Mouse (Mus musculus) midbrain, embryonic 12.5 days (tissue): ENCODE data around the gene Cables2. TPM values are rescaled to one million over a fixed set of nuclear protein-coding genes. Genes with fewer than 3 reads are reported as not detected.

Source experiments
- ATAC-seq: fragments of 200-750 bp; cut with Nextera tagmentation; 2 replicates; pipeline ENCODE4 v1.8.0; 2017; ENCODE audit warnings: low read depth, moderate TSS enrichment, moderate library complexity; ENCODE audit not compliant: low FRiP score
- H3K27ac ChIP-seq: fragments of 300-500 bp; sonication (generic); replicated peaks from 2 replicates; pipeline ENCODE4 v1.5.1; 2016; ENCODE audit warnings: mild to moderate bottlenecking
- H3K27me3 ChIP-seq: fragments of 300-500 bp; sonication (generic); 2 replicates; pipeline ENCODE4 v1.6.1; 2016; ENCODE audit warnings: mild to moderate bottlenecking
- H3K36me3 ChIP-seq: fragments of 300-500 bp; sonication (generic); 2 replicates; pipeline ENCODE4 v1.6.1; 2016
- H3K4me1 ChIP-seq: fragments of 300-500 bp; sonication (generic); 2 replicates; pipeline ENCODE4 v1.6.1; 2016
- H3K4me2 ChIP-seq: fragments of 300-500 bp; sonication (generic); replicated peaks from 2 replicates; pipeline ENCODE4 v1.6.1; 2016; ENCODE audit warnings: mild to moderate bottlenecking, moderate library complexity
- H3K4me3 ChIP-seq: fragments of 300-500 bp; sonication (generic); 2 replicates; pipeline ENCODE4 v1.5.1; 2016; ENCODE audit warnings: mild to moderate bottlenecking
- H3K9ac ChIP-seq: fragments of 300-500 bp; sonication (generic); replicated peaks from 2 replicates; pipeline ENCODE4 v1.6.1; 2016; ENCODE audit warnings: mild to moderate bottlenecking, moderate library complexity
- H3K9me3 ChIP-seq: fragments of 300-500 bp; sonication (generic); 2 replicates; pipeline ENCODE4 v1.6.1; 2016; ENCODE audit warnings: mild to moderate bottlenecking
- WGBS: fragments of 180-500 bp; shearing (Covaris S2); methylation state at CpG from one replicate; pipeline ENCODE4 v1.1.7; 2016; 5-methylcytosine and 5-hydroxymethylcytosine counted together
- polyA plus RNA-seq: library from polyadenylated mRNA; unstranded; fragments of >200 nt; fragmentation: Nextera tagmentation; extraction: Ambion mirVana; gene quantifications from 2 replicates; pipeline ENCODE4 v1.2.1, GENCODE M21; 2016

Gene Cables2
- polyA plus RNA-seq, 1 experiment from 2014 or later: 22.3 TPM

DNA sequence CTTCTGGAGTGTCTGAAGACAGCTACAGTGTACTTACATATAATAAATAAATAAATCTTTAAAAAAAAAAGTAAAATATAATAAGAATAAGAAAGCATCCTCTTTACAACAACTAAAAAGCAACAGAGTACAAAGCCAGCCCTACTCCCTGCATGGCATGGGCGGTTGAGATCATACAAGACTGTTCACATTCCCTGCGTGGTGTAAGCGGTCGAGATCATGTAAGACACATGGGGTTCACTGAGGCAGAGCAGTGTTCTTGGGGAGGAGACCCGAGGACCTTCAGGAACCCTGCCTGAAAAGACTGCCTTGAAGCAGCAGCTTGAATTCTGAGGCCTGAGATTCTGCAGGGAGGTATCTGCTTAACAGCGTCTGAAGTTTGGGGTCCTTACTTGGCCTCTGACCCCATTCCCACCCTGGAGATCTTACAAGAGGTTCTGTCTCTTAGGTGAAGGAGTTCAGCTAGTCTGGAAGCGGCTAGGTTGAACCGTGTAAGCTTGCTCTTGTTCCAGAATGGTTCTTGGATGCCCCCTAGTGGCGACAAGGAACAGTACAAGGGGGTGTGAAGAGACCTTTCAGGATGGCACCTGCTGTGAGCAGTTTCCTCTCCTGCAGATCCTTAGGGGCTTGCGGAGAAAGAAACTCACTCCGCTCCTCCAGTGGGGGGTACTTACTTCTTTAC lies 22.2 kb downstream of the Cables2 start:
- no peak overlapping the region for H3K27ac ChIP-seq
- ATAC-seq: peak; percentile 84
- H3K9ac ChIP-seq: no peak overlapping the region
- H3K36me3 ChIP-seq: no peaks in the 10 kb centered on the region
- 32% methylated on average over 11 of the region's 11 CpGs for WGBS
- no peak overlapping the region for H3K4me2 ChIP-seq
- H3K27me3 ChIP-seq: no peaks in the 10 kb centered on the region
- H3K4me1 ChIP-seq: peaks cover 3% of the 10 kb centered on the region
- no peak overlapping the region for H3K4me3 ChIP-seq
- H3K9me3 ChIP-seq: no peaks in the 10 kb centered on the region

DNA sequence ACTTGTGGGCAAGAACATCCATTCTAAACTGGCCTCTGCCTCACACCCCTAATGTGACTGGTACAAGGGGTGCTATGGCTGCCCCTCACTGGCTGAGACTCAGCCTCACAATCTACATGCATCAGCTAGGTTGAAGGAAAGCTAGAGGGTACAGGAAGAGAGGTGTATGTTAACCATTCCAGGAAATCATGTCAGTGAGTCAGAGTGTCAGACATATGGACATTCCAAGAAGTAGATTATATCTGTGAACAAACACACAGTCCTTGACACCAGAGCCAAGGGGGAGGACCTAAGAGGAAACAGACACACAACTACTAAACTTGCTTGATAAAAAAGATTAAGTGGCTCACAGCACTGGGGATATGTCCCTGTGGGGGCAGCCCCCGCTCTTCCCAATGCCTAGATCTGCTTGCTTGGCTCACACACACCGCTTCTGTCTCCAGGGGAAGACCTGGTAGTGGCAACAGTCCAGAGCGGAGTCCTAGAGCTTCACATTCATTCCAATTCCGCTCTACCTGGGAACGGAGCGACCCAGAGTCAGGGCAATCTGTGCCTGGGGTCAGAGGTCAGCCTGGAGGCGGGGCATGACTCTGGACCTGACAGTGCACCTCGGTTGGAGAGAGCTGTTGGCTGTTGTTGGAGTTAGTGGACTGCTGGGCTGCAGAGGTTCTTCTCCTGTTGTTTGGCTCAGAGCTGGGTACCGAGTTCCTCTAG lies 24.2 kb downstream of the Cables2 start:
- H3K9ac ChIP-seq: no peak overlapping the region
- H3K36me3 ChIP-seq: no peaks in the 10 kb centered on the region
- H3K4me3 ChIP-seq: no peak overlapping the region
- H3K9me3 ChIP-seq: no peaks in the 10 kb centered on the region
- H3K27ac ChIP-seq: no peak overlapping the region
- H3K4me1 ChIP-seq: no peaks in the 10 kb centered on the region; the same call in 1 of the 2 replicates
- 57% methylated on average over 9 of the region's 9 CpGs for WGBS
- no peaks in the 10 kb centered on the region for H3K27me3 ChIP-seq
- H3K4me2 ChIP-seq: no peak overlapping the region
- ATAC-seq: no peak

GRCm38 (mm10) chr2:180247916-180248315 lies 25.4 kb downstream of the Cables2 start:
- no peaks in the 10 kb centered on the region for H3K36me3 ChIP-seq
- no peaks in the 10 kb centered on the region for H3K9me3 ChIP-seq
- no peak overlapping the region for H3K4me3 ChIP-seq
- H3K9ac ChIP-seq: no peak overlapping the region
- no peak overlapping the region for H3K27ac ChIP-seq
- H3K4me1 ChIP-seq: no peaks in the 10 kb centered on the region; the same call in 1 of the 2 replicates
- ATAC-seq: no peak
- H3K4me2 ChIP-seq: no peak overlapping the region
- H3K27me3 ChIP-seq: no peaks in the 10 kb centered on the region
- WGBS: 87% methylated on average over 5 of the region's 5 CpGs

DNA sequence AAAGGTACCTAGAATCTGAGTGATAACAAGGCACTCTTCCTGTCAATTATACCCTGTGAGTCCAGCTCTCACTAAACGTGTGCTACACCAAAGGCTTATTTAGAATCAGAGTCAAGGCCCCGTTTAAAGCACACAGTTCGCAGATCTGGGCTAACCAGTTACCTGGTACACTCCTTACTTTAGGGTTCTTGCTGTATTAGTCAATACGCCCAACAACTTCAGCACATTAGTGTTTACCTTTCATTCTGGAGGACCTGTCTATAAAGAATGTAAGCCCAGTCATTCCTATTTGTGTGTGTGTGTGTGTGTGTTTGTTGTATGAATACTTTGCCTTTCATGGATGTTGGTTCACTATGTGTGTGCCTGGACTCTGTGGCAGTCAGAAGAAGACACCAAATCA lies 30.2 kb downstream of the Cables2 start:
- Histone ChIP-seq H3K27me3 (no peaks in the 10 kb centered on the region), H3K4me2 (no peak overlapping the region), H3K4me3 (no peak overlapping the region), H3K36me3 (no peaks in the 10 kb centered on the region), H3K4me1 (no peaks in the 10 kb centered on the region), H3K9ac (no peak overlapping the region), H3K9me3 (no peaks in the 10 kb centered on the region), H3K27ac (no peak overlapping the region)
- WGBS: 93% methylated on average over 4 of the region's 4 CpGs
- no peak for ATAC-seq

DNA sequence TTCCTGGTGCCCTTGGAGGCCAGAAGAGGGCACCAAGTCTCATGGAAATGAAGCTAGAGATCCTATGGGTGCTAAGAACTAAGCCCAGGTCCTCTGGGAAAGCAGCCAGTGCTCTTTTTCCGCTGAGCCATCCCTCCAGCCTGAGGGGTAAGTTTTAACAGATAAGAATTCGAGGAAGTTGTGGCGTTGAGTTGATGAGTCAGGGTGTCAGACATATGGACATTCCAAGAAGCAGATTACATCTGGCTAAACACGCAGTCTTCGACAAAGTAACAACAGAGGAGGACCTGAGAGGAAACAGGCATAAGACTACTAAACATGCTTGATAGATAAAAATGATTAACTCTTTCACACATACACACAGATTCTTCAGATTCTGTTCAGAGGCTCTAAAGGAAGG lies 34.7 kb downstream of the Cables2 start:
- Histone ChIP-seq H3K9ac (no peak overlapping the region), H3K4me3 (no peak overlapping the region), H3K27me3 (no peaks in the 10 kb centered on the region), H3K4me1 (0 out of 2 replicates have a peak, but pooled peaks cover 5% of the 10 kb centered on the region), H3K27ac (no peak overlapping the region), H3K9me3 (no peaks in the 10 kb centered on the region), H3K4me2 (no peak overlapping the region), H3K36me3 (no peaks in the 10 kb centered on the region)
- ATAC-seq: no peak
- WGBS: 91% methylated on average over 5 of the region's 5 CpGs

DNA sequence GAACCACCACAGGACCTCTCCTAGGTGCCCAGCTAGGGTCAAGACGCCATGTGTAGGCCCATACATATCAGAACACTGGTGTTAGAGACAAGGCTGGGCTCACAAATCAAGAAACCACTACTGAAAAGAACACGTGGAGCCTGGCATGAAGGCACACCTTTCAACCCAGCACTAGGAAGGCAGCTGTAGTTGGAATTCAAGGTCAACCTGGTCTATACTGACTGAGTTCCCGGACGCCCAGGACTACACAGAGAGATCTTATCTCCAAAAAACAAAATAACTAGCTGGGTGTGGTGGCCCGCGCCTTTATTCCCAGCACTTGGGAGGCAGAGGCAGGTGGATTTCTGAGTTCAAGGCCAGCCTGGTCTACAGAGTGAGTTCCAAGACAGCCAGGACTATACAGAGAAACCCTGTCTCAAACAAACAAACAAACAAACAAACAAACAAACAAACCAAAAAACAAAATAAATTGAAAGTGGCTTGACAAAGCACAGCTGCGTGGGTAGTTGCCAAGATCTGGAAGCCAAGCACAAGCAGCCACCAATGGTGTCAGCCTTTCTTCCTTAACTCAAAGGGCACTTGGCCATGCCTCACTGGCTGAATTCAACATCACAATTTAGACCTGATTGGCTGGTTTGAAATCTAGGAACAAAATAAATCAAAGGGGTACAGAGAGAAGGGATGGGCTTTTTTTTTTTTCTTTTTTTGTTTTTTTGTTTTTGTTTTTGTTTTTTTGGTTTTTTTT lies 35.5 kb downstream of the Cables2 start:
- no peak overlapping the region for H3K4me2 ChIP-seq
- 0 out of 2 replicates have a peak, but pooled peaks cover 5% of the 10 kb centered on the region for H3K4me1 ChIP-seq
- ATAC-seq: no peak
- 92% methylated on average over 7 of the region's 7 CpGs for WGBS
- no peak overlapping the region for H3K27ac ChIP-seq
- H3K4me3 ChIP-seq: no peak overlapping the region
- no peaks in the 10 kb centered on the region for H3K36me3 ChIP-seq
- no peak overlapping the region for H3K9ac ChIP-seq
- H3K9me3 ChIP-seq: no peaks in the 10 kb centered on the region
- no peaks in the 10 kb centered on the region for H3K27me3 ChIP-seq

- Histone ChIP-seq H3K4me2 (no peak overlapping the region), H3K4me3 (no peak overlapping the region), H3K9ac (no peak overlapping the region), H3K4me1 (0 out of 2 replicates have a peak, but pooled peaks cover 5% of the 10 kb centered on the region), H3K27me3 (no peaks in the 10 kb centered on the region), H3K36me3 (no peaks in the 10 kb centered on the region), H3K9me3 (no peaks in the 10 kb centered on the region), H3K27ac (no peak overlapping the region)
- WGBS: 84% methylated on average over 3 of the region's 3 CpGs
- no peak for ATAC-seq
These were observed 36.4 kb downstream of the Cables2 start for GRCm38 (mm10) chr2:180236930-180237329.

DNA sequence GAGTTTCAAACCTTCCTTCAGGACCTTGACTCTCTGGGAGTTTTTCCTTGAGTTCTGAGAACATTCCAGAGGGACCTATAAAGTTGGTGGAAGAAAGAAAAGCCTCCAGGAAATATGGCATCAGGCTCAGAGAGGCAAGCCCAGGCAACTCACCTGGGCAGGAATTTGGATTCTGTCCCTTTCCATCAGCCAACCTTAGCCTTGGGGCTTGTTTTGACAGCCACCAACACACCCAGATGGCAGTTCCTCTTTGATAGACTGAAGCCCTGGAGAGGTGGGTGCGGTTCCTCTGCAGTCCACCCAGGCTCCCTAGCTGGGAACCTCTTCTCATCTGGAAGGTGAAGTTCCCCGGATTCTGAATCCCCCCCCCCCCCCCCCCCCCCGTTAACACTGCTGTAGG lies 36.8 kb downstream of the Cables2 start:
- H3K4me1 ChIP-seq: 0 out of 2 replicates have a peak, but pooled peaks cover 5% of the 10 kb centered on the region
- no peak overlapping the region for H3K4me3 ChIP-seq
- no peak for ATAC-seq
- 100% methylated on average over 1 of the region's 3 CpGs for WGBS
- no peak overlapping the region for H3K4me2 ChIP-seq
- H3K9me3 ChIP-seq: no peaks in the 10 kb centered on the region
- H3K9ac ChIP-seq: no peak overlapping the region
- no peaks in the 10 kb centered on the region for H3K27me3 ChIP-seq
- no peak overlapping the region for H3K27ac ChIP-seq
- no peaks in the 10 kb centered on the region for H3K36me3 ChIP-seq

DNA sequence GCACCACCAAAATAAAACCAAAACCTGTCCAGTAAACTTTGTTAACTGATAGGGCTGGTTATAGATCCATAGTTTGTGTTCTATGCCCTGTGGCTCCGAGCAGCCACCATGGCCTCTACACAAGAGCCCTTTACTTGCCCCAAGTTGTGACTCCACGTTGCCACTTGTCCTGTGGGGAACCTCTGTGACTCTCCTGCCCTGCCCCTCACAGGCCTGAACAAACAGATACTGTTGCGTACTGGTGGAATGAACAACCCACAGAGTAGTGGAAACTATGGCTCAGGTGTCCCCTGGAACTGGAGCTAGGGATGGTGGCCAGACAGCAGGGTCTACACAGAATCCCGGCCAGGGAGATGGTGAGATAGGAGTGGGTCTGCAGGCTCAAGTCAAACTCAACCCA lies 37.5 kb downstream of the Cables2 start:
- Histone ChIP-seq H3K4me1 (0 out of 2 replicates have a peak, but pooled peaks cover 5% of the 10 kb centered on the region), H3K36me3 (no peaks in the 10 kb centered on the region), H3K27me3 (no peaks in the 10 kb centered on the region), H3K4me3 (no peak overlapping the region), H3K27ac (no peak overlapping the region), H3K9me3 (no peaks in the 10 kb centered on the region), H3K4me2 (no peak overlapping the region), H3K9ac (no peak overlapping the region)
- ATAC-seq: no peak
- 90% methylated on average over 4 of the region's 4 CpGs for WGBS

GRCm38 (mm10) chr2:180234980-180235379 lies 38.3 kb downstream of the Cables2 start:
- no peak overlapping the region for H3K9ac ChIP-seq
- ATAC-seq: no peak
- no peaks in the 10 kb centered on the region for H3K36me3 ChIP-seq
- no peaks in the 10 kb centered on the region for H3K27me3 ChIP-seq
- no peak overlapping the region for H3K4me2 ChIP-seq
- no peak overlapping the region for H3K4me3 ChIP-seq
- H3K9me3 ChIP-seq: no peaks in the 10 kb centered on the region
- WGBS: 53% methylated on average over 6 of the region's 6 CpGs
- 0 out of 2 replicates have a peak, but pooled peaks cover 5% of the 10 kb centered on the region for H3K4me1 ChIP-seq
- no peak overlapping the region for H3K27ac ChIP-seq

- Histone ChIP-seq H3K9me3 (no peaks in the 10 kb centered on the region), H3K4me1 (0 out of 2 replicates have a peak, but pooled peaks cover 5% of the 10 kb centered on the region), H3K9ac (no peak overlapping the region), H3K4me2 (no peak overlapping the region), H3K27me3 (no peaks in the 10 kb centered on the region), H3K27ac (no peak overlapping the region), H3K36me3 (no peaks in the 10 kb centered on the region), H3K4me3 (no peak overlapping the region)
- 95% methylated on average over 8 of the region's 8 CpGs for WGBS
- no peak for ATAC-seq
These were observed 38.9 kb downstream of the Cables2 start for GRCm38 (mm10) chr2:180234353-180234752.
